Mouse (Mus musculus) retina, embryonic 14.5 days (tissue): Measurements from ENCODE around the gene Coq4.
A peak's percentile ranks its signal among the peaks of the same experiment; 100 is the strongest.

Experiments used
- DNase-seq: peaks from one replicate; pipeline ENCODE4 v3.0.0-alpha.2; 2015; ENCODE audit warnings: low spot score

Gene Coq4

GRCm38 (mm10) chr2:29802075-29802826 lies 15.0 kb downstream of the Coq4 start, which contains the start of gene Slc27a4:
Gene Slc27a4, plus strand, starts transcription at chr2:29802634.
- DNase-seq = peak; percentile 96

GRCm38 (mm10) chr2:29802827-29803201 lies 15.5 kb downstream of the Coq4 start:
- no peak for DNase-seq

DNA sequence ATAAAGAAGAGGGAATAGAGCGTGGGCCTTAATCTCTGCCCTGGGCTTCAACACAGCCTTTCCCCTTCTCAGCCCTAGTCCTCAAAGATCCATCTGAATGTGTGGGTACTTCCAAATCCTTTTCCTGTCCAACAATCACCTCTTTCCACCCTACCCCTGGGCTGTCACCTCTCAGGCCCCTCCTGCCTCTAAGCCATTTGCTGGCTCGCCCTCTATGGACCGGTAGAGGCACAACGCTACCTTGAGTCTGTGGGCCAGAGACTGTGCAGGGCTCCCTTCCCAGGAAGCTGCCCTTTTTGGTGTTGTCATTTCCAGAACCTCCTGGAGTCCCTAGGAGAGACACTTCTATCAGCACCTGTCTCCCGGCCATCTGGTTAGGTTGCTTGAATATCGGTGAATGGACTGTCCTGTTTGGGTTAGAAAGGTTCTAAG lies 16.1 kb downstream of the Coq4 start:
- peak; percentile 62 for DNase-seq

GRCm38 (mm10) chr2:29815678-29816371 lies 28.5 kb downstream of the Coq4 start:
- DNase-seq = no peak

DNA sequence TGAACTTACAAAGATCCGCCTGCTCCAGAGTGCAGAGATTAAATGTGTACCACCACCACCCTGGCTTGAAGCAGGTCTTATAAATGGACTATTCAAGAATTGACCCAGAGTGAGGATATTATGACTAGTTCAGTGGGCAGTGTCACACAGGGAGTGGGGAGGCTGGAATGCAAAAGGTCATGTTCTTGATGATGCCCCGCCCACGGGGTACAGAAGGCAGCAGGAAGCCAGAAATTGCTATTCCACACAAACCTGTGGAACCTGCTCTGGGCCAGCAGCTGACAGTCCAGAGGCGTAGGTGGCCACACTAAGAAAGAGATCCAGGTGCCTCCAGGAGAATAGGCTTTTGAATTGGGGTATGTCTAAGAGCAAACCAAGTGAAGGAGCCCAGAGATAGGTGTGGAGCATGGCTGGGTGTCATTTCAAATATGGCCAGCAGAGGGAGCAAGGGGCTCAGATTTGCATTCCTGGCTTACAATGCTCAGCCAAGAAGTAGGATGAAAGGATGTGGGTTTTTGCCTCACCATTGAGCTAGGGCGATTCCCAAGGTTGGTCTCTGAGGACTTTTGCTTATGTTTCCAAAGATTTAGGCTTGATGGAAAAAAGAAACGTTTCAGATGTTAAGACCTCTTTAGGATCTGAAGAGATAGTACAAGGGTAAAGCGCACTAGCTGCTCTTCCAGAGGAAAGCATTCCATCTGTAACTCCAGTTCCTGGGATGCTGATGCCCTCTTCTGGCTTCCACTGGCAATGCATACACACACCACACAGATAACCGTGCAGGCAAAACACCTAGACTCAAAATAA lies 30.3 kb downstream of the Coq4 start:
- peak; percentile 94 for DNase-seq

- DNase-seq = no peak
Observed at GRCm38 (mm10) chr2:29819363-29819762, 32.1 kb downstream of the Coq4 start.

DNA sequence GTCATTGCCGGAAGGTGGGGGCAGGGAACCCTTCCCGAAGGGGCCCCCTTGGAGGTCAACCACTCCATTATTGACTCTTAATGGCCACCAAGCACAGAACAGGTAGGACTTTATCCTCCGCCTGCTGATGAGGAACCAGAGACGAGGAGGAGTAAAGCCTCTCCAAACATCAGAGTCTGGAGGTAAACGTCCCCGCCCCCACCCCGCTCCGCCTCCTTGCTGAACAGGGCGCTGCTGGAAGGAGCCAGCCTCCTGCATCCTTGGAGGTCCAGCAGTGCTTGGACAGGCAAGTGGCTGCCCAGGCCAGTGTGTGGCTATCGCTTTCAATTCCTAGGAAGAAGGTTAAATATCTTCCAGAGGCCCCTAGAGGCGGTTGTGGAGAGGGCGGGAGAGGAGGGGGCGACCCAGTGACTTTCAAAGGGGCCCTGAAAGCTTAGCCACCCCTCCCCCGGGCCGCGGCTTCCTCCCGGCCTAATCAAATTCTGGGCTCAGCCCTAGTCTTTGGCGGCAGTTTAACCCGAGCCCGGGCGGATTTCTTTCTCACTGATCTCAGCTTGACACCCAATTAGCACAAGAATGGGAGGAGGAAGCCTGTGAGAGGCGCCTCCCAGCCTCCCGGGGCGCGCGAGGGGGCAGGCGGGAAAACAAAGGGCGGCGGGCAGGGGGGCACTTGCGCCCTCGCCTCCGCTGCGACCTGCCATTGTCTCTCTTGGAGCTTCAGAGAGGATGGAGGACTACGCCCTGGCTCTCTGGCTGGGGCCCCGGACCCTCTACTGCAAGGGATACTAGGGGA lies 32.9 kb downstream of the Coq4 start, which contains the start of gene Urm1:
TSS of gene Urm1 (plus strand) at position 51 of the 793 bp plus-strand sequence.
- peak; percentile 90 for DNase-seq

DNA sequence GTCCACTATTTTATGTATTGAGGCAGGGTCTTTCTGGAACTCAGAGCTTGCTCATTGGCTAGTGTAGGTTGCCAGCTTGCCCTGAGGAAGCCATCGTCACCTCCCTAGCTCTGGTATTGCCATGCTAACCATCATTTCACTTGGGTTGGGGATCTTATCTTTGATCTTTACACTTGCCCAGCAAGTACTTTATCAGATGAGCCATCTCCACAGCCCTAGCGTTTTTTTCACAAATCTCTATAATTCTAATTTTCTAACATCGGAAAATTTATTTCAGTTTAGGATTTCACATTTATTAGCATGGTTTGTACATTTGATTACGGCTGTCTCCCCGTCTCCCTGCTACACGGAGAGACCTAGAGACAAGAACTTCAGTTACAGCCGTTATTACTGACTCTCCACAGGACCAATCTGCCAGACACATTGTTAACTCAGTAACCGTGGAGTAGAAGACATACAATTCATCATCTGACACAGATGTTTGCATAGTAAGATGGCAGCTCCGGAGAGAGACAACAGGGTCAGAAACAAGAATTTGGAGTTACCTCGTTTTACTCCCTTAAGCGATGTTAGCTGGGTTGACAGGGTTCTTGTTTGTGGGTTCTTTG lies 39.1 kb downstream of the Coq4 start:
- DNase-seq = no peak

DNA sequence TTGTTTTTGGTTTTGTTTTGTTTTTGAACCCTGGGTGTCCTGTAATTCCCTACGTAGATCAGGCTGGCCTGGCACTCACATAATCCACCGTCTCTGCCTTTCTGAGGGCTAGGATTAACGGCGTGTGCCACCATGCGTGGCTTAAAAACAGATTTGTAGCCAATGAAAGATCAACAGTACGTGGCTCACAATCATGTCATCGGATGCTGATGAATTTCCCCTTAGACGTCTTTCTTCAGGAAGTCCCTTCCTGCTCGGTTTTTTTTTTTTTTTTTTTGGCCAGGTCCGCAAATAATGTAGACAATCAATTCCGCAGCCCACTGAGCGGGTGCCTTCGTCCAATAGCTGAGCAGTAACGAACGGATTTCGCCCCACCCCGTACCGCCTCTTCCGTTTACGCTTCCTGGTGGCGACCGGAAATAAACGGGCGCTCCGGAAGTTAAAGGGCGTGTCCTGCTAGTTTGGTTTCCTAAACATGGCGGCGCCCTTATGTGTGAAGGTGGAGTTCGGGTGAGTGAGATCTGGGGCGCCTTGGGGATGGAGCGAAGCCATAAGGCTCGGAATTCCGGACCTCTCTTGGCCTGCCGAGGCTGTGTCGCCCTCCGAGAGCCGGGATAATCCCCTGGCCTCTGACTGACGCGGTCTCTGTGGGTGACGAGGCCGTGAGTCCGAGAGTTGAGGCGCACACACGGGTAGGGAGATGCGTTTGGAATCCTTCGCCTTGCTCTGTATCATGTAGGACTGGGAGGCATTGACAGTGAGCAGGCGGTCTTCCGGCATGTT lies 39.8 kb downstream of the Coq4 start:
- DNase-seq = peak; percentile 98

DNA sequence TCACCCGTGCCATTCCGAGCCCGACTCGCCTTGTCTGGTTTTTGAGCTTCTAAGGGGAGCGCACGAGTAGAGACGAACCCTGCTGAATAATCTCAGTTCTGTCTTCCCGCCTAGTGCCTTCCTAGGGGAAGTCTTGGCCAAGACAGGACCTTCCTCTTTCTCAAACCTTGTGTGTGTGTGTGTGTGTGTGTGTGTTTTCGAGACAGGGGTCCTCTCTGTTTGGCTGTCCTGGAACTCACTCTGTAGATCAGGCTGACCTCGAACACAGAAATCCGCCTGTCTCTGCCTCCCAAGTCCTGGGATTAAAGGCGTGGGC lies 40.4 kb downstream of the Coq4 start:
- no peak for DNase-seq

GRCm38 (mm10) chr2:29831106-29831505 lies 43.8 kb downstream of the Coq4 start:
- DNase-seq = no peak

GRCm38 (mm10) chr2:29833796-29834195 lies 46.5 kb downstream of the Coq4 start:
- DNase-seq = no peak

GRCm38 (mm10) chr2:29835391-29835899 lies 48.2 kb downstream of the Coq4 start:
- DNase-seq = no peak

GRCm38 (mm10) chr2:29839460-29839859 lies 52.2 kb downstream of the Coq4 start:
- DNase-seq = peak; percentile 45

GRCm38 (mm10) chr2:29843231-29844105 lies 56.2 kb downstream of the Coq4 start:
- DNase-seq = no peak

- DNase-seq = no peak
Observed at GRCm38 (mm10) chr2:29844115-29844514, 56.8 kb downstream of the Coq4 start.

- DNase-seq = no peak
Observed at GRCm38 (mm10) chr2:29844661-29845060, 57.4 kb downstream of the Coq4 start.

GRCm38 (mm10) chr2:29845636-29846035 lies 58.3 kb downstream of the Coq4 start:
- peak; percentile 34 for DNase-seq
